In genomic region chr11:80477341-80478199, GRCm38 (mm10) we compare ENCODE assay signal across 8 mouse cellular contexts. TPM values are rescaled to one million over a fixed set of nuclear protein-coding genes. Genes with fewer than 3 reads are reported as not detected.
A peak's percentile ranks its signal among the peaks of the same experiment; 100 is the strongest.
DNase-seq lines count a peak whose midpoint lies in the region; ATAC-seq and TF ChIP-seq lines count a peak whose summit lies in the region.

No protein-coding gene starts in this region.

- peak overlapping the region; percentile 98 for H3K4me2 ChIP-seq in limb, embryonic 15.5 days
- peak overlapping the region; percentile 96 for H3K4me2 ChIP-seq in neural tube, embryonic 14.5 days (ENCODE audit: low read depth, low read length)

- H3K9me3 ChIP-seq in hindbrain, embryonic 10.5 days, result no peaks in the 10 kb centered on the region
- no peaks in the 10 kb centered on the region for H3K9me3 ChIP-seq in limb, embryonic 15.5 days
- no peaks in the 10 kb centered on the region for H3K9me3 ChIP-seq in neural tube, embryonic 14.5 days (ENCODE audit: control insufficient read depth, low read length)

- no peak for TF ChIP-seq POLR2A in testis, adult 2 months (IDR thresholded peaks at IDR 0.05; ENCODE audit: control insufficient read depth, low read depth, low read length)

- H3K27me3 ChIP-seq in testis, adult 2 months (ENCODE audit: control insufficient read depth, insufficient read depth, low read length), result no peaks in the 10 kb centered on the region
- H3K27me3 ChIP-seq in hindbrain, embryonic 10.5 days (ENCODE audit: insufficient read depth, poor library complexity, severe bottlenecking), result peaks cover 65% of the 10 kb centered on the region
- no peaks in the 10 kb centered on the region for H3K27me3 ChIP-seq in limb, embryonic 15.5 days
- 0 out of 2 replicates have a peak, but pooled peaks cover 4% of the 10 kb centered on the region for H3K27me3 ChIP-seq in neural tube, embryonic 14.5 days (ENCODE audit: control insufficient read depth, insufficient read depth, low read length)

- H3K4me1 ChIP-seq in testis, adult 2 months (ENCODE audit: control insufficient read depth, insufficient read depth, low read length), result peaks cover 13% of the 10 kb centered on the region
- H3K4me1 ChIP-seq in hindbrain, embryonic 10.5 days (replicated peaks), result peaks cover 59% of the 10 kb centered on the region
- H3K4me1 ChIP-seq in limb, embryonic 15.5 days, result peaks cover 41% of the 10 kb centered on the region
- H3K4me1 ChIP-seq in neural tube, embryonic 14.5 days (ENCODE audit: control insufficient read depth, insufficient read depth, low read length), result peaks cover 15% of the 10 kb centered on the region

- H3K27ac ChIP-seq in testis, adult 2 months (ENCODE audit: control insufficient read depth, insufficient read depth, low read depth, low read length), result no peak overlapping the region
- H3K27ac ChIP-seq in hindbrain, embryonic 10.5 days, result peak overlapping the region; percentile 92
- H3K27ac ChIP-seq in limb, embryonic 15.5 days, result peak overlapping the region; percentile 79
- peak overlapping the region; percentile 97 for H3K27ac ChIP-seq in neural tube, embryonic 14.5 days (ENCODE audit: low read depth, low read length)

- peak overlapping the region; percentile 51 for H3K9ac ChIP-seq in limb, embryonic 15.5 days
- peak overlapping the region; percentile 98 for H3K9ac ChIP-seq in neural tube, embryonic 14.5 days (replicated peaks; ENCODE audit: low read depth, low read length)

- peak overlapping the region; percentile 83 for H3K4me3 ChIP-seq in testis, adult 2 months (ENCODE audit: control insufficient read depth, low read depth, low read length)
- peak overlapping the region; percentile 68 for H3K4me3 ChIP-seq in hindbrain, embryonic 10.5 days
- peak overlapping the region; percentile 79 for H3K4me3 ChIP-seq in limb, embryonic 15.5 days
- peak overlapping the region; percentile 95 for H3K4me3 ChIP-seq in neural tube, embryonic 14.5 days (ENCODE audit: low read depth, low read length)

- DNase-seq in cerebellum, adult 11-12 months, result peak; percentile 78
- DNase-seq in testis, postnatal 10 days (ENCODE audit: low spot score), result no peak
- DNase-seq in hindbrain, embryonic 10.5 days (ENCODE audit: low spot score), result no peak
- DNase-seq in ovary, postnatal 14 days (ENCODE audit: low spot score), result no peak

- ATAC-seq in cerebellum, adult (ENCODE audit: insufficient number of reproducible peaks, low FRiP score, low TSS enrichment), result no peak
- 0 out of 2 replicates have a peak, but pooled peaks have one; percentile 4 for ATAC-seq in limb, embryonic 15.5 days (ENCODE audit: insufficient number of reproducible peaks, low FRiP score, low TSS enrichment, low read depth)
- peak; percentile 41 for ATAC-seq in neural tube, embryonic 14.5 days (ENCODE audit: low read depth)

- WGBS in hindbrain, embryonic 10.5 days, result 13% methylated on average over 55 of the region's 55 CpGs
- 13% methylated on average over 55 of the region's 55 CpGs for WGBS in limb, embryonic 15.5 days
- WGBS in neural tube, embryonic 14.5 days, result 11% methylated on average over 55 of the region's 55 CpGs

- no peak for TF ChIP-seq CTCF in testis, adult 2 months (IDR thresholded peaks at IDR 0.05; ENCODE audit: control insufficient read depth, insufficient read depth, insufficient replicate concordance, low read depth, low read length)

- H3K36me3 ChIP-seq in testis, adult 2 months (ENCODE audit: control insufficient read depth, insufficient read depth, low read length), result no peaks in the 10 kb centered on the region
- peaks cover 50% of the 10 kb centered on the region for H3K36me3 ChIP-seq in hindbrain, embryonic 10.5 days
- peaks cover 20% of the 10 kb centered on the region; the same call in 1 of the 2 replicates for H3K36me3 ChIP-seq in limb, embryonic 15.5 days
- peaks cover 5% of the 10 kb centered on the region; the same call in 1 of the 2 replicates for H3K36me3 ChIP-seq in neural tube, embryonic 14.5 days (ENCODE audit: control insufficient read depth, insufficient read depth, low read length)

RNA-seq across cellular contexts. Expression of gene Cdk5r1, which starts 0.7 kb away (rescaled TPM):
- 1.1 and 2.0 TPM in 2 replicates for polyA plus RNA-seq in testis, adult 2 months (2012; rRNA removed)
- polyA plus RNA-seq in hindbrain, embryonic 10.5 days (2016; fragmentation: Nextera tagmentation; extraction: Ambion mirVana), result 7.0 and 18.0 TPM in 2 replicates
- 2.3 and 3.2 TPM in 2 replicates for polyA plus RNA-seq in limb, embryonic 15.5 days (2015; fragmentation: Nextera tagmentation; extraction: Ambion mirVana)
- polyA plus RNA-seq in neural tube, embryonic 14.5 days (2014; fragmentation: Nextera tagmentation; extraction: Ambion mirVana), result 83.1 and 84.0 TPM in 2 replicates

RNA-seq across cellular contexts. Expression of gene Psmd11, which starts 49.2 kb away (rescaled TPM):
- polyA plus RNA-seq in testis, adult 2 months (2012; rRNA removed), result 55.2 and 61.4 TPM in 2 replicates
- polyA plus RNA-seq in hindbrain, embryonic 10.5 days (2016; fragmentation: Nextera tagmentation; extraction: Ambion mirVana), result 344 and 387 TPM in 2 replicates
- polyA plus RNA-seq in limb, embryonic 15.5 days (2015; fragmentation: Nextera tagmentation; extraction: Ambion mirVana), result 292 and 301 TPM in 2 replicates
- polyA plus RNA-seq in neural tube, embryonic 14.5 days (2014; fragmentation: Nextera tagmentation; extraction: Ambion mirVana), result 255 and 303 TPM in 2 replicates
